Mouse (Mus musculus): ENCODE measurements at regions not wholly inside any gene's neighbourhood (a gene's known extent, or its start where the extent isn't known, plus 50 kb on each side); places are given as distances from the start of the nearest gene placed in this dataset.
"Not testable (repeated sequence)": the region's sequence is repeated elsewhere in the genome, so short reads cannot be mapped to it uniquely, and the experiment has no call there.

- not testable (repeated sequence) for DNase-seq (ENCODE audit: low spot score in 2 of 2)
Measured at GRCm38 (mm10) chr16:56323828-56324227, 119.7 kb downstream of the Impg2 start.

DNA sequence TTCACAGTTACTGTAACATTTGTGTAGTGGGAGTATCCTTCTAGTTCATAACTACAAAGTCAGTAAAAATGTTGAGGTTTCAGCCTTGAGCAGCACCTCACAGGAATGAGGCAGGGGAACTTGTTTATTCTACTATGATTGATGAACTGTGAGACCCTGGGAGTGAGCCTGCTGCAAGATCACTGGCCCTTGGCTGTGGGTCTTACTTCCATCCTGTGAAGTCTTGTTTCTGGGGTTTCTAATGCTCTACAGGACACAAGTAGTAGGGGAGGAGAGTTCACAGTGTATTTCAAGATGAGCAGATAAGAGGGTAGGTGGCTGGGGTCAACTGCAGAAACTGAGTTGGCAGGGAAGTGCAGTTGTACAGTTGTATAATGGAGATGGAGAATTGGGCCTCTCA is 128.3 kb upstream of the Abi3bp start:
- DNase-seq (ENCODE audit: low spot score in 2 of 2): no peak

- DNase-seq (ENCODE audit: low spot score in 2 of 2): no peak
Measured at GRCm38 (mm10) chr16:56352888-56353287, 124.8 kb upstream of the Abi3bp start.

GRCm38 (mm10) chr16:56359101-56359500 is 118.6 kb upstream of the Abi3bp start:
- no peak for DNase-seq (ENCODE audit: low spot score in 2 of 2)

DNA sequence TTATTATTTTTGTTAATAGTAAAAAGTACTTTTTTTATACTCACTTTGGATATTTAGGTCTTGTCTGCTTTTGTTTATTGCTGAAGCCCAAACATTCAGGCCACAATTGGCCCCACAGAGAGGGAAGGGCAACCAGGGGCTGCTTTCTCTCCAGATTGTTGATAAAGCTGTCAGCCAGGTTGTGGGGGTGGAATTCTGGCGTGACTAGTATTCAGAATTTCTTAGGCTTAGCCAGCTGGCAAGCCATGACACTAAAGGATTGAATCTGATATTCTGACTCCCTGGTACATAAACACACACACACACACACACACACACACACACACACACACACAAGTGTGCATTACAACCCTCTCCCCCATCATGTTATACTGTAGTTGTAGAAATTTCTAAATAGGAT is 116.7 kb upstream of the Abi3bp start:
- DNase-seq (ENCODE audit: low spot score in 2 of 2): no peak

DNA sequence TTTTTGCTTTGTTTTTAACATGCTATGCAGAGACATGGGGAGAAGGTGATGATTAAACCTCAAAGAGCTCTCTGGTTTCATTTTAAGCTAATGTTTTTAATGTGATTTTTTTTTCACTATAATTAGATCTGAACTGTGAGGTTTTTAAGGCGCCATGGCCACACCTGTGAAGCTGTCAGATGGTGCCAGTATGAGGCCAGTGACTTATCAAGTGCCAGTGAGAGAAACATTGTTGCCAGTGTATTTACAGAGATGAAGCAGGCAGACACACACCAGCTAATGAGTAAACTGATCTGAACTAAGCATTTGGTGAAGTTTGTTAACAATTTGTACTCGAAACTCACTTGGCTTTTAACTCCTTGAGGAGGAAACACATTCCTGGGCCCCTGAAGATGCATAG is 99.3 kb upstream of the Abi3bp start:
- DNase-seq (ENCODE audit: low spot score in 2 of 2): no peak

- no peak for DNase-seq (ENCODE audit: low spot score in 2 of 2)
Measured at GRCm38 (mm10) chr16:56380680-56381079, 97.0 kb upstream of the Abi3bp start.

GRCm38 (mm10) chr16:56386539-56386938 is 91.1 kb upstream of the Abi3bp start:
- no peak for DNase-seq (ENCODE audit: low spot score in 2 of 2)

DNA sequence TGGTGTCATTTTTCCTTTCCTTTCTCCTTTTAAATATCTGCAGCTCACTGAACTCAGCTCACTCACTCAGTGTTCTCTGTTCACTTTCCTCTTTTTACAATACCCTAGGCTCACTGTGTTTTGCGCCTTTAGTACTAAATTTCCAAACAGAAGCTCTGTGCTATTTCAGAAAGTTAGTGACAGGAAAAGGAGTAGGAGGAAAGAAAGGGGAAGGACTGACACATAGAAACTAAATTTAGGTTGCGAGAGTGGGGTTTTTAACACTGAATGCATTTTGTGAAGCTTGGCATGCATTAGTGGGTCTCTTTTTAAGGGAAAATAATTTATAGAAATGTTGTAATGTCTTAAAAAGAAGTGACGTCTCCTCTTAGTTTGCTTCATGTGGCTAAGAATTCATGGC is 84.8 kb upstream of the Abi3bp start:
- no peak for DNase-seq (ENCODE audit: low spot score in 2 of 2)

GRCm38 (mm10) chr16:56396586-56396985 is 81.1 kb upstream of the Abi3bp start:
- no peak for DNase-seq (ENCODE audit: low spot score in 2 of 2)

DNA sequence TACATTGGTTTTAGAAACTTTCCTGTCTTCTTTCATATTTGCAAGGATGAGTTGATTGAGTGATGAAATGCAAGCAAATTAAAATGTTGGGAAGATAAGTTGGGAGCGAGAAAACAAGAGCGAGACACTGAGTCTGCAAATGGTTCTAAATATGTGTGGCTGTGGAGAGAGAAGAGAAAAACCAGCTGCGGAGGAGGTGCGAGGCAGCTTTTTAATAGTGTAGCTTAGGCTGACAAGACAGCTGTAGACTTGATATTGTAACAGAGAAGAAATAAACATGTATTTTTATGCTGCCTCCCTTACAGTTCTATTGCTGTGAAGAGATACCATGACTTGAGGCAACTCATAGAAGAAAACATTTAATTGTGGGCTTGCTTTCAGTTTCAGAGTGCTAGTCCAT is 78.1 kb upstream of the Abi3bp start:
- DNase-seq (ENCODE audit: low spot score in 2 of 2): no peak

DNA sequence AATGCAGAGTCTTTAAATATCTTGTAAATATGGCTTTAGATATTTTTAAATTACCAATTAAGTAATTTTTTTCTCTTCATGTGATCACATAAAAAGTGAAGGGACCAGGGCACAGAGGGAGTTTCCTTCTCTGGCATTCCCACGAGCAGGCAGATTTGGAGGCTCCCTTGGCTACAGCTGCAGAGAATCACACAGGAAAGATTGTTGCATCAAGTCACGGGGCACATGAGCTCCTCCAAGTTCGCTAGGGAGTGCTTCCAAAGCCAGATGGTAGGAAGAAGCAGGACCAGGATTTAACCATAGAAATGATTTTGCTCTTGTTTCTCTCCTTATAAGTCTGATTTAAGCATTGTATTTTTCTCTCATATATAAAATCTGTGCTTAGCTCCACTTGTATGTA is 53.9 kb upstream of the Abi3bp start:
- DNase-seq (ENCODE audit: low spot score in 2 of 2): peak in 1 of 2 experiments; percentile 4

All from cerebellum, postnatal 4 days (tissue).